Mouse (Mus musculus): Measurements from ENCODE around the gene Fbn1. TPM values are rescaled to one million over a fixed set of nuclear protein-coding genes. Genes with fewer than 3 reads are reported as not detected.

Gene Fbn1
- polyA plus RNA-seq, 1 experiment from 2014 or later, result 61.1 TPM

DNA sequence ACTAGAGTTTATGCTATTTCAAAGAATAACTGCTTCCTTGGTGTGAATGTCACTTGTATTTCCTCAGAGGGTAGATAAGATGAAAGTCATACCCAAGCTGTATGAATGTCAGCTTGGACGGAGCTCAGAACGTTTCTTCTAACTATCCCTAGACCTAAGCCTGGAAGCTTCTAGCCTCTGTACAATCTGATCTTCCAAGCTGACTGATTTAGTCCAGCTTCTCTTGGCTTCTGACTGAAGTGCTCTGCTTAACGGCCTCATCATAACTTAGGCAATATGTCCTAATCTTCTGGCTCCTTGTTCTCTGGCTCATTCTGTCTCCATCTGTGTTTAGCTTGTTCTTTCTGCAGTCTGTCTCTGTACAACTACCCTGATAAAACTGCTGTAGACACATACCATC is 253.2 kb downstream of the Fbn1 start:
- Histone ChIP-seq H3K27me3 (replicated peaks; ENCODE audit: control insufficient read depth, insufficient read depth, low read length) (no peaks in the 10 kb centered on the region), H3K4me3 (ENCODE audit: low read depth, low read length) (no peak overlapping the region), H3K9me3 (ENCODE audit: control insufficient read depth, low read length) (peaks cover 9% of the 10 kb centered on the region; the same call in 1 of the 2 replicates), H3K36me3 (ENCODE audit: control insufficient read depth, insufficient read depth, low read length) (peaks cover 86% of the 10 kb centered on the region), H3K4me2 (ENCODE audit: low read depth, low read length) (no peak overlapping the region), H3K27ac (replicated peaks; ENCODE audit: low read depth, low read length) (no peak overlapping the region), H3K4me1 (ENCODE audit: control insufficient read depth, insufficient read depth, low read length) (no peaks in the 10 kb centered on the region), H3K9ac (ENCODE audit: low read depth, low read length) (no peak overlapping the region)
- ATAC-seq (ENCODE audit: low read depth) (no peak), DNase-seq (ENCODE audit: low spot score) (no peak)
- WGBS, result 96% methylated on average over 3 of the region's 3 CpGs

DNA sequence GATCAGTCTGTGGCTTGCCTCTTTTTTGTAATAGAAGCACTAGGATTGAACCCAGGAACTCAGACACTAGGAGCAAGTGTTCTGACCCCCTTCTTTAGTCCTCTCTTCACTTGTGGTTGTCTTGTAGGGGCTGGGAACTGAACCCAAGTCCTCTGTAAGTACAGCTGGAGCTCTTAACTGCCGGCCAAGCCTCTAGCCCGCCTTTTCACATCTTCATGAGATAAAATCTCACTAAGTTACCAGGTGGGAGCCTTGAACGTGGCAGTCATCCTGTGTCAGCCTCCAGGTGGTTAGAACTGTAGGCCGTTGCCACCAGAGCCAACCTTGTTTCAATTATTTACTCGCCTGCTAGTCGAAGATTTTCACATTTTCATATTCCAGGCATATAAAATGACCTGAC is 254.1 kb downstream of the Fbn1 start:
- DNase-seq (ENCODE audit: low spot score), result no peak
- 95% methylated on average over 6 of the region's 6 CpGs for WGBS
- Histone ChIP-seq H3K36me3 (ENCODE audit: control insufficient read depth, insufficient read depth, low read length) (peaks cover 85% of the 10 kb centered on the region), H3K9ac (ENCODE audit: low read depth, low read length) (no peak overlapping the region), H3K4me2 (ENCODE audit: low read depth, low read length) (no peak overlapping the region), H3K4me3 (ENCODE audit: low read depth, low read length) (no peak overlapping the region), H3K27me3 (replicated peaks; ENCODE audit: control insufficient read depth, insufficient read depth, low read length) (no peaks in the 10 kb centered on the region), H3K27ac (replicated peaks; ENCODE audit: low read depth, low read length) (no peak overlapping the region), H3K9me3 (ENCODE audit: control insufficient read depth, low read length) (peaks cover 9% of the 10 kb centered on the region; the same call in 1 of the 2 replicates), H3K4me1 (ENCODE audit: control insufficient read depth, insufficient read depth, low read length) (0 out of 2 replicates have a peak, but pooled peaks cover 9% of the 10 kb centered on the region)
- ATAC-seq (ENCODE audit: low read depth), result no peak

GRCm38 (mm10) chr2:125252275-125252674 is 255.5 kb downstream of the Fbn1 start:
- Histone ChIP-seq H3K27me3 (replicated peaks; ENCODE audit: control insufficient read depth, insufficient read depth, low read length) (no peaks in the 10 kb centered on the region), H3K9ac (ENCODE audit: low read depth, low read length) (no peak overlapping the region), H3K4me1 (ENCODE audit: control insufficient read depth, insufficient read depth, low read length) (0 out of 2 replicates have a peak, but pooled peaks cover 13% of the 10 kb centered on the region), H3K4me2 (ENCODE audit: low read depth, low read length) (no peak overlapping the region), H3K4me3 (ENCODE audit: low read depth, low read length) (no peak overlapping the region), H3K36me3 (ENCODE audit: control insufficient read depth, insufficient read depth, low read length) (peaks cover 74% of the 10 kb centered on the region), H3K27ac (replicated peaks; ENCODE audit: low read depth, low read length) (no peak overlapping the region), H3K9me3 (ENCODE audit: control insufficient read depth, low read length) (peaks cover 9% of the 10 kb centered on the region; the same call in 1 of the 2 replicates)
- WGBS, result 57% methylated on average over 2 of the region's 2 CpGs
- ATAC-seq (ENCODE audit: low read depth) (no peak), DNase-seq (ENCODE audit: low spot score) (peak; percentile 54)

DNA sequence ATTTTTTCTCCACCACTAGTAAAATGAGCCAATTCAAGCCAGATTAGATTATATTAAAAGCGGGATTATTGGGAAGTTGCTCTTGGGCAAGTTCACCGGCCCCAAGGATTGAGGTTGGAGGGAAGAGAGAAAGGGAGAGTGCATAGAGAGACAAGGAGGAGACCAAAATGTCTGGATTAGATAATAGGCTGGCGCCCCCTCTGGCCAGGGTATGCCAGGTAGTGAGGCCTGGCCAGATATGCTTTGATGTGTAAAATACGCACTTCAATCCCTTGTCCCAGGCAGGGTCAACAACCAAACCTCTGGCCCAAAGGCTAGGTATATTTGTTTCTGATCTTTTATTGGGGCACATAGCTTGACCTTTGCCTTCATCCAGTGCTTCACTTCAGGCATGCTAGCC is 256.0 kb downstream of the Fbn1 start:
- H3K4me3 ChIP-seq (ENCODE audit: low read depth, low read length), result no peak overlapping the region
- H3K36me3 ChIP-seq (ENCODE audit: control insufficient read depth, insufficient read depth, low read length), result peaks cover 69% of the 10 kb centered on the region
- H3K9ac ChIP-seq (ENCODE audit: low read depth, low read length), result no peak overlapping the region
- DNase-seq (ENCODE audit: low spot score) (no peak), ATAC-seq (ENCODE audit: low read depth) (no peak)
- H3K4me2 ChIP-seq (ENCODE audit: low read depth, low read length), result no peak overlapping the region
- peaks cover 9% of the 10 kb centered on the region; the same call in 1 of the 2 replicates for H3K9me3 ChIP-seq (ENCODE audit: control insufficient read depth, low read length)
- 91% methylated on average over 4 of the region's 4 CpGs for WGBS
- H3K27me3 ChIP-seq (replicated peaks; ENCODE audit: control insufficient read depth, insufficient read depth, low read length), result no peaks in the 10 kb centered on the region
- H3K4me1 ChIP-seq (ENCODE audit: control insufficient read depth, insufficient read depth, low read length), result 0 out of 2 replicates have a peak, but pooled peaks cover 13% of the 10 kb centered on the region
- H3K27ac ChIP-seq (replicated peaks; ENCODE audit: low read depth, low read length), result no peak overlapping the region

Other genes with a start within 250 kb of the Fbn1 start
- gene Gm9913, start 2.9 kb downstream of the Fbn1 start, polyA plus RNA-seq (2014; fragmentation: Nextera tagmentation; extraction: Ambion mirVana), result 0.31 and 0.60 TPM in 2 replicates
- gene Cep152, start 117.1 kb upstream of the Fbn1 start, polyA plus RNA-seq (2014; fragmentation: Nextera tagmentation; extraction: Ambion mirVana), result 6.9 and 7.0 TPM in 2 replicates
- 273 and 294 TPM in 2 replicates for gene Eid1, start 165.1 kb upstream of the Fbn1 start, polyA plus RNA-seq (2014; fragmentation: Nextera tagmentation; extraction: Ambion mirVana)
- 1.3 and 2.1 TPM in 2 replicates for gene Shc4, start 216.2 kb upstream of the Fbn1 start, polyA plus RNA-seq (2014; fragmentation: Nextera tagmentation; extraction: Ambion mirVana)